Mouse (Mus musculus): ENCODE results near the gene Rapgef6. TPM values are rescaled to one million over a fixed set of nuclear protein-coding genes. Genes with fewer than 3 reads are reported as not detected.
A peak's percentile ranks its signal among the peaks of the same experiment; 100 is the strongest.

Rapgef6 gene
- polyA plus RNA-seq, 1 experiment, result 73.9 TPM

- H3K4me3 ChIP-seq (ENCODE audit: control insufficient read depth, insufficient read depth, low read length), result no peak overlapping the region
- TF ChIP-seq POLR2A (IDR thresholded peaks at IDR 0.05; ENCODE audit: control insufficient read depth, extremely low read depth, insufficient read depth, low read length, poor library complexity) (no peak), CTCF (IDR thresholded peaks at IDR 0.05; ENCODE audit: borderline replicate concordance, control insufficient read depth, extremely low read depth, insufficient read depth, low read length, poor library complexity) (no peak)
- WGBS, result 92% methylated on average over 1 of the region's 1 CpGs
- H3K36me3 ChIP-seq (ENCODE audit: control insufficient read depth, insufficient read depth, low read length), result no peaks in the 10 kb centered on the region
- H3K27ac ChIP-seq (ENCODE audit: control insufficient read depth, insufficient read depth, low read length), result no peak overlapping the region
- DNase-seq, result no peak
- no peaks in the 10 kb centered on the region for H3K27me3 ChIP-seq (ENCODE audit: control insufficient read depth, insufficient read depth, low read length)
- H3K4me1 ChIP-seq (replicated peaks; ENCODE audit: control insufficient read depth, insufficient read depth, low read length), result peaks cover 7% of the 10 kb centered on the region
These were observed 8.3 kb downstream of the Rapgef6 start for GRCm38 (mm10) chr11:54530916-54531315.

- WGBS, result 0% methylated on average over 2 of the region's 2 CpGs
- H3K4me1 ChIP-seq (replicated peaks; ENCODE audit: control insufficient read depth, insufficient read depth, low read length), result peaks cover 4% of the 10 kb centered on the region
- TF ChIP-seq POLR2A (IDR thresholded peaks at IDR 0.05; ENCODE audit: control insufficient read depth, extremely low read depth, insufficient read depth, low read length, poor library complexity) (no peak), CTCF (IDR thresholded peaks at IDR 0.05; ENCODE audit: borderline replicate concordance, control insufficient read depth, extremely low read depth, insufficient read depth, low read length, poor library complexity) (no peak)
- no peaks in the 10 kb centered on the region for H3K36me3 ChIP-seq (ENCODE audit: control insufficient read depth, insufficient read depth, low read length)
- DNase-seq, result no peak
- H3K4me3 ChIP-seq (ENCODE audit: control insufficient read depth, insufficient read depth, low read length), result no peak overlapping the region
- H3K27me3 ChIP-seq (ENCODE audit: control insufficient read depth, insufficient read depth, low read length), result no peaks in the 10 kb centered on the region
- H3K27ac ChIP-seq (ENCODE audit: control insufficient read depth, insufficient read depth, low read length), result no peak overlapping the region
These were observed 11.2 kb downstream of the Rapgef6 start for GRCm38 (mm10) chr11:54533834-54534233.

GRCm38 (mm10) chr11:54534871-54535270, 12.2 kb downstream of the Rapgef6 start:
- DNase-seq, result peak; percentile 82
- Histone ChIP-seq H3K36me3 (ENCODE audit: control insufficient read depth, insufficient read depth, low read length) (no peaks in the 10 kb centered on the region), H3K27ac (ENCODE audit: control insufficient read depth, insufficient read depth, low read length) (no peak overlapping the region), H3K4me3 (ENCODE audit: control insufficient read depth, insufficient read depth, low read length) (no peak overlapping the region), H3K27me3 (ENCODE audit: control insufficient read depth, insufficient read depth, low read length) (no peaks in the 10 kb centered on the region), H3K4me1 (replicated peaks; ENCODE audit: control insufficient read depth, insufficient read depth, low read length) (peaks cover 4% of the 10 kb centered on the region)
- TF ChIP-seq CTCF (IDR thresholded peaks at IDR 0.05; ENCODE audit: borderline replicate concordance, control insufficient read depth, extremely low read depth, insufficient read depth, low read length, poor library complexity), result no peak
- no peak for TF ChIP-seq POLR2A (IDR thresholded peaks at IDR 0.05; ENCODE audit: control insufficient read depth, extremely low read depth, insufficient read depth, low read length, poor library complexity)
- 45% methylated on average over 6 of the region's 6 CpGs for WGBS

- no peak for DNase-seq
- Histone ChIP-seq H3K4me1 (replicated peaks; ENCODE audit: control insufficient read depth, insufficient read depth, low read length) (no peaks in the 10 kb centered on the region), H3K4me3 (ENCODE audit: control insufficient read depth, insufficient read depth, low read length) (no peak overlapping the region), H3K27me3 (ENCODE audit: control insufficient read depth, insufficient read depth, low read length) (no peaks in the 10 kb centered on the region), H3K36me3 (ENCODE audit: control insufficient read depth, insufficient read depth, low read length) (no peaks in the 10 kb centered on the region), H3K27ac (ENCODE audit: control insufficient read depth, insufficient read depth, low read length) (no peak overlapping the region)
- no peak for TF ChIP-seq POLR2A (IDR thresholded peaks at IDR 0.05; ENCODE audit: control insufficient read depth, extremely low read depth, insufficient read depth, low read length, poor library complexity)
- TF ChIP-seq CTCF (IDR thresholded peaks at IDR 0.05; ENCODE audit: borderline replicate concordance, control insufficient read depth, extremely low read depth, insufficient read depth, low read length, poor library complexity), result no peak
- 86% methylated on average over 2 of the region's 2 CpGs for WGBS
These were observed 16.4 kb downstream of the Rapgef6 start for GRCm38 (mm10) chr11:54539031-54539430.

- no peaks in the 10 kb centered on the region for H3K4me1 ChIP-seq (replicated peaks; ENCODE audit: control insufficient read depth, insufficient read depth, low read length)
- 91% methylated on average over 2 of the region's 2 CpGs for WGBS
These were observed 16.8 kb downstream of the Rapgef6 start for GRCm38 (mm10) chr11:54539486-54539885.

GRCm38 (mm10) chr11:54540328-54540727, 17.7 kb downstream of the Rapgef6 start:
- Histone ChIP-seq H3K36me3 (ENCODE audit: control insufficient read depth, insufficient read depth, low read length) (no peaks in the 10 kb centered on the region), H3K27ac (ENCODE audit: control insufficient read depth, insufficient read depth, low read length) (no peak overlapping the region), H3K4me3 (ENCODE audit: control insufficient read depth, insufficient read depth, low read length) (no peak overlapping the region), H3K27me3 (ENCODE audit: control insufficient read depth, insufficient read depth, low read length) (no peaks in the 10 kb centered on the region), H3K4me1 (replicated peaks; ENCODE audit: control insufficient read depth, insufficient read depth, low read length) (no peaks in the 10 kb centered on the region)
- DNase-seq, result no peak
- no peak for TF ChIP-seq CTCF (IDR thresholded peaks at IDR 0.05; ENCODE audit: borderline replicate concordance, control insufficient read depth, extremely low read depth, insufficient read depth, low read length, poor library complexity)
- no peak for TF ChIP-seq POLR2A (IDR thresholded peaks at IDR 0.05; ENCODE audit: control insufficient read depth, extremely low read depth, insufficient read depth, low read length, poor library complexity)

More at GRCm38 (mm10) chr11:54539486-54539885, 16.8 kb downstream of the Rapgef6 start:
- H3K27me3 ChIP-seq (ENCODE audit: control insufficient read depth, insufficient read depth, low read length), result no peaks in the 10 kb centered on the region
- H3K27ac ChIP-seq (ENCODE audit: control insufficient read depth, insufficient read depth, low read length), result no peak overlapping the region
- no peak for DNase-seq
- no peaks in the 10 kb centered on the region for H3K36me3 ChIP-seq (ENCODE audit: control insufficient read depth, insufficient read depth, low read length)
- no peak for TF ChIP-seq CTCF (IDR thresholded peaks at IDR 0.05; ENCODE audit: borderline replicate concordance, control insufficient read depth, extremely low read depth, insufficient read depth, low read length, poor library complexity)
- TF ChIP-seq POLR2A (IDR thresholded peaks at IDR 0.05; ENCODE audit: control insufficient read depth, extremely low read depth, insufficient read depth, low read length, poor library complexity), result no peak
- H3K4me3 ChIP-seq (ENCODE audit: control insufficient read depth, insufficient read depth, low read length), result no peak overlapping the region

GRCm38 (mm10) chr11:54542414-54542813, 19.8 kb downstream of the Rapgef6 start:
- Histone ChIP-seq H3K4me3 (ENCODE audit: control insufficient read depth, insufficient read depth, low read length) (no peak overlapping the region), H3K27me3 (ENCODE audit: control insufficient read depth, insufficient read depth, low read length) (no peaks in the 10 kb centered on the region), H3K36me3 (ENCODE audit: control insufficient read depth, insufficient read depth, low read length) (no peaks in the 10 kb centered on the region), H3K4me1 (replicated peaks; ENCODE audit: control insufficient read depth, insufficient read depth, low read length) (no peaks in the 10 kb centered on the region), H3K27ac (ENCODE audit: control insufficient read depth, insufficient read depth, low read length) (no peak overlapping the region)
- no peak for DNase-seq
- TF ChIP-seq CTCF (IDR thresholded peaks at IDR 0.05; ENCODE audit: borderline replicate concordance, control insufficient read depth, extremely low read depth, insufficient read depth, low read length, poor library complexity) (no peak), POLR2A (IDR thresholded peaks at IDR 0.05; ENCODE audit: control insufficient read depth, extremely low read depth, insufficient read depth, low read length, poor library complexity) (no peak)

Measured in thymus, adult 2 months (tissue).